Mouse (Mus musculus): ENCODE results near the gene Saal1. TPM values are rescaled to one million over a fixed set of nuclear protein-coding genes. Genes with fewer than 3 reads are reported as not detected.
"Not testable (repeated sequence)": the region's sequence is repeated elsewhere in the genome, so short reads cannot be mapped to it uniquely, and the experiment has no call there.

Gene Saal1
- polyA plus RNA-seq (2015; fragmentation: Nextera tagmentation; extraction: Ambion mirVana), result 27.3 and 28.9 TPM in 2 replicates

DNA sequence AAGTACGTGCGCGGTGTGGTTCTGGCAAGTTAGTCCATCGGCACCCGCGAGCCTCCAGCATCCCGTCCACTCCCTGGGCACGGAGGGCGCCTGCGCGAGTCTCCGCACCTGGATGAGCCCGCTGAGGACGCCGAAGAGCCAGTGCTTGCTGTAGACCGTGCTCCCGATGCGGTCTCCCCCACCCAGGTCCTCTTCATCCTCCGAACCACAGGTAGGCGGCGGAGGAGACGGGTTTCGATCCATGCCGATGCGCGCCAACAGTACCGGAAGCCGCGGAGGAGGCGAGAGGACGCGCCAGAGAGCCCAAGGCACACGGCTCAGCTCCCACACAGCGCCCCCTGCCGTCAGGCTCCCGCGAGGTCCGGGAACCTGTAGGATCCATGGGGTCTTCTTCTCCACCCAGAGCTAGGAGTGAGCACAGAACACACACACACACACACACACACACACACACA, at the start of gene Saal1:
Gene Saal1 (minus strand): TSS at position 291 of the 455 bp plus-strand sequence.
- ATAC-seq (ENCODE audit: insufficient number of reproducible peaks, low FRiP score, low TSS enrichment, low read depth), result peak; percentile 91
- no peaks in the 10 kb centered on the region for H3K9me3 ChIP-seq
- under 1% methylated on average over 38 of the region's 38 CpGs for WGBS
- peak within 1 kb of the TSS; percentile 90 for H3K27ac ChIP-seq
- H3K27me3 ChIP-seq, result no peaks in the 10 kb centered on the region
- peak within 1 kb of the TSS; percentile 74 for H3K4me3 ChIP-seq
- H3K9ac ChIP-seq, result peak within 1 kb of the TSS; percentile 70
- H3K4me1 ChIP-seq, result no peaks in the 10 kb centered on the region
- H3K4me2 ChIP-seq, result peak within 1 kb of the TSS; percentile 44
- H3K36me3 ChIP-seq, result peaks cover 25% of the 10 kb centered on the region

DNA sequence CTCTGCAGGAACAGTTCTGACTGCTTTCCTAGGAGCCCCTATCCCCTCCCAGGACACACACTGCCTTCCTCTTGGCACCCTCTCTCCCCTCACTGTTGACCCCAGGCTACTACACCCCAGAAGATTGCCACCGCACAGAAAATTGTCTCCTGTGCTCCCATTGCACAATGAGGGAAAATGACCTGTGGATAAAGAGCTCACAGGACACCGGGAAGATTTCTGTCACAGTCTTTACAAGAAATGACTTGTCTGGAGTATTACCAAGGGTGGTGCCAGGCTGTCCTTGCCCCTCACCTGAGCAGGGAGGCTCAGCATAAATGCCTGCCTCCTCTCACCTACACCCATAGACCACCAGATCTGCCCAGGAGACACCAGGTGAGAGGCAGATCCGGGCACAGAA, 41.0 kb upstream of the Saal1 start, which contains the start of gene Saa2:
Gene Saa2 (plus strand): TSS at position 301 of the 400 bp plus-strand sequence.
- no peak within 1 kb of the TSS for H3K27ac ChIP-seq
- no peaks in the 10 kb centered on the region for H3K27me3 ChIP-seq
- WGBS, result 57% methylated on average over 3 of the region's 3 CpGs

DNA sequence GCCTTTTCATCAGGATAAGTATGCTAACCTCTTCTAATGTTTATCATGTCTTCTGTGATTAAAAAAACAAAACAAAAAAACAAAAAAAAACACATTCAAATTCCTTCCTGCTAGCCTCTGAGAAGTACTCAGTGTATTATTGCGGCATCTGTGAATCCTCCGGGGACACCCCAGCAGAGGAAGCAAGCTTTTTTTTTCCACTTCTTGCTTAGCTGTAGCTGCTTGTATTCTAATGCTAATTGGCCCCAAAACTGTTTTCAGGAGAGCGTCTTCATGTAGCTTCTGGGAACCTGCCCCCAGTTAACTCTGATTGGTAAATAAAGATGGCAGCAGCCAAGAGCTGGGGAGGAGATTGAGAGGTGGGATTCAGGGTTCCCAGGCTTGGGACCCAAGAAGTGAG, 38.0 kb upstream of the Saal1 start:
- no peaks in the 10 kb centered on the region for H3K4me1 ChIP-seq
- WGBS, result 49% methylated on average over 3 of the region's 3 CpGs
- H3K27ac ChIP-seq, result no peak overlapping the region
- H3K4me2 ChIP-seq, result no peak overlapping the region
- H3K27me3 ChIP-seq, result no peaks in the 10 kb centered on the region
- ATAC-seq (ENCODE audit: insufficient number of reproducible peaks, low FRiP score, low TSS enrichment, low read depth), result no peak
- H3K36me3 ChIP-seq, result no peaks in the 10 kb centered on the region
- no peaks in the 10 kb centered on the region for H3K9me3 ChIP-seq
- H3K4me3 ChIP-seq, result no peak overlapping the region
- H3K9ac ChIP-seq, result no peak overlapping the region

More for the DNA sequence above, 41.0 kb upstream of the Saal1 start, which contains the start of gene Saa2:
- no peaks in the 10 kb centered on the region for H3K4me1 ChIP-seq
- ATAC-seq (ENCODE audit: insufficient number of reproducible peaks, low FRiP score, low TSS enrichment, low read depth), result no peak
- H3K9ac ChIP-seq, result no peak within 1 kb of the TSS
- H3K4me2 ChIP-seq, result no peak within 1 kb of the TSS
- H3K9me3 ChIP-seq, result no peaks in the 10 kb centered on the region
- H3K4me3 ChIP-seq, result no peak within 1 kb of the TSS
- no peaks in the 10 kb centered on the region for H3K36me3 ChIP-seq

DNA sequence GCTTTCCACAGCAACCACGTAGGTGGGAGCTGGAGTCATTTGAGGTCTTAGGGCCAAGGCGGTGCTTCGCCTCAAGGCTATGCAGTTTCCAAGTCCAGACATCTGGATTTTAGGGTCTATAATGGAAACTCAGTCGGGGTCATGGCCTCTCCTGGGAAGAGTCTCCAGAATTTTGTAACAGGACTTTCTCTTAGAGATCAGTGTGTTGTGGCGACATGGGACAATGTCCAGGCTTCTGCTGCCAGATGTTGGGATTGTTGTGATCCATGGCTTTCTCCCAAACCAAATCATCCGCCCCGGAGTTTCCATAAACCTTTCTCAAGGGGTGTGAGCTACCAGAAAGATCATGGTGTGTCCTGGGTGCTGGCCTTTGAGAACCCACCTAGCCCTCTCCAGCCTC, 35.9 kb upstream of the Saal1 start:
- no peak for ATAC-seq (ENCODE audit: insufficient number of reproducible peaks, low FRiP score, low TSS enrichment, low read depth)
- Histone ChIP-seq H3K9me3 (no peaks in the 10 kb centered on the region), H3K27ac (no peak overlapping the region), H3K4me1 (no peaks in the 10 kb centered on the region), H3K4me3 (no peak overlapping the region), H3K36me3 (no peaks in the 10 kb centered on the region), H3K27me3 (no peaks in the 10 kb centered on the region), H3K9ac (no peak overlapping the region), H3K4me2 (no peak overlapping the region)
- WGBS, result 50% methylated on average over 7 of the region's 7 CpGs

DNA sequence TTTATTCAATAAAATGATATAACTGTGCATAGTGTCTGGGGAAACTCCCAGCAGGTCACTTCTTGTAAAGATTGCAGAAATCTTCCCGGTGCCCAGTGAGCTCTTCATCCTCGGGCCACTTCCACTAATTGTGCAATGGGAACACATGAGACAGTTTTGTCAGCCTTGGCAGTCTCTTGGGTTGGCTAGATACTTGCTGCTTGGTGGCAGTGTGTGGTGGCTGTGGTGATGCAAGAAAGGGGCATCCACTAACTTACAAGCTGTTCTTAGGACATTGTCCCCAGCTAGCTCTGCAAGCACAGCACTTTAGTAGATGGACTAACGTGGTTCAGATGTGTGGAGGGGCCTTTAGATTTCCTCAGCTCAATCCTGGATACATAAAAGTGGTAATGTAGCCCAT, 35.3 kb upstream of the Saal1 start:
- Histone ChIP-seq H3K36me3 (no peaks in the 10 kb centered on the region), H3K27me3 (no peaks in the 10 kb centered on the region), H3K4me2 (no peak overlapping the region), H3K4me1 (no peaks in the 10 kb centered on the region), H3K27ac (no peak overlapping the region), H3K9ac (no peak overlapping the region), H3K4me3 (no peak overlapping the region), H3K9me3 (no peaks in the 10 kb centered on the region)
- no peak for ATAC-seq (ENCODE audit: insufficient number of reproducible peaks, low FRiP score, low TSS enrichment, low read depth)
- 63% methylated on average over 3 of the region's 3 CpGs for WGBS

DNA sequence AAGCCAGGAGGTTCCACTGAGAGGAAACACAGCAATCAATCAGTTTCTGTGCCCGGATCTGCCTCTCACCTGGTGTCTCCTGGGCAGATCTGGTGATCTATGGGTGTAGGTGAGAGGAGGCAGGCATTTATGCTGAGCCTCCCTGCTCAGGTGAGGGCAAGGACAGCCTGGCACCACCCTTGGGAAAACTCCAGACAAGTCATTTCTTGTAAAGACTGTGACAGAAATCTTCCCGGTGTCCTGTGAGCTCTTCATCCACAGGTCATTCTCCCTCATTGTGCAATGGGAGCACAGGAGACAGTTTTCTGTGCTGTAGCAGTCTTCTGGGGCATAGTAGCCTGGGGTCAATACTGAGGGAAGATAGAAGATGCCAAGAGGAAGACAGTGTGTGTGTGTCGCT, 32.4 kb upstream of the Saal1 start, which contains the start of gene Saa1:
Gene Saa1 (minus strand): TSS at position 101 of the 400 bp plus-strand sequence.
- ATAC-seq (ENCODE audit: insufficient number of reproducible peaks, low FRiP score, low TSS enrichment, low read depth); H3K4me2 ChIP-seq; H3K27ac ChIP-seq; H3K9ac ChIP-seq; H3K27me3 ChIP-seq; H3K36me3 ChIP-seq; H3K9me3 ChIP-seq; H3K4me3 ChIP-seq; H3K4me1 ChIP-seq: not testable (repeated sequence)
- WGBS, result 60% methylated on average over 3 of the region's 3 CpGs

DNA sequence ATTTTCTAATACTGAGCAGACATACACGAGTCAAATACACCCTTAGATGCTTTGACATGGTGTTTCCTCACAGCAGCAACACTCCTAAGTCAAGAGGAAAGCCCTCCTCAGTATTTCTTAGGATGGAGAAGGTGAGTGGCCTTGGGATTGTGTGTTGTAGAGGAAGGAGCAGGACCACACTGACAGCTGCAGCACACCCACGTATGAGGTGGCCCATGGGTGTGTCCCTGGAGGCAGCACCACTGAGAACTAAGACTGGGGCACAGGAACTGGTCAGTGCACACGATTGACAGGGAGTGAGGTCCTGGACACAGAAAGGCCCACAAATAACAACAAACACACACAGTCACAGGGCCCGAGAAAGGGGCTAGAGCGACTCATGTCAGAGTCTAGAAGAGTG, 29.6 kb upstream of the Saal1 start:
- WGBS, result 81% methylated on average over 5 of the region's 5 CpGs
- H3K4me3 ChIP-seq; H3K27ac ChIP-seq; H3K4me1 ChIP-seq; H3K9ac ChIP-seq; H3K4me2 ChIP-seq; H3K9me3 ChIP-seq; H3K36me3 ChIP-seq; ATAC-seq (ENCODE audit: insufficient number of reproducible peaks, low FRiP score, low TSS enrichment, low read depth); H3K27me3 ChIP-seq: not testable (repeated sequence)

DNA sequence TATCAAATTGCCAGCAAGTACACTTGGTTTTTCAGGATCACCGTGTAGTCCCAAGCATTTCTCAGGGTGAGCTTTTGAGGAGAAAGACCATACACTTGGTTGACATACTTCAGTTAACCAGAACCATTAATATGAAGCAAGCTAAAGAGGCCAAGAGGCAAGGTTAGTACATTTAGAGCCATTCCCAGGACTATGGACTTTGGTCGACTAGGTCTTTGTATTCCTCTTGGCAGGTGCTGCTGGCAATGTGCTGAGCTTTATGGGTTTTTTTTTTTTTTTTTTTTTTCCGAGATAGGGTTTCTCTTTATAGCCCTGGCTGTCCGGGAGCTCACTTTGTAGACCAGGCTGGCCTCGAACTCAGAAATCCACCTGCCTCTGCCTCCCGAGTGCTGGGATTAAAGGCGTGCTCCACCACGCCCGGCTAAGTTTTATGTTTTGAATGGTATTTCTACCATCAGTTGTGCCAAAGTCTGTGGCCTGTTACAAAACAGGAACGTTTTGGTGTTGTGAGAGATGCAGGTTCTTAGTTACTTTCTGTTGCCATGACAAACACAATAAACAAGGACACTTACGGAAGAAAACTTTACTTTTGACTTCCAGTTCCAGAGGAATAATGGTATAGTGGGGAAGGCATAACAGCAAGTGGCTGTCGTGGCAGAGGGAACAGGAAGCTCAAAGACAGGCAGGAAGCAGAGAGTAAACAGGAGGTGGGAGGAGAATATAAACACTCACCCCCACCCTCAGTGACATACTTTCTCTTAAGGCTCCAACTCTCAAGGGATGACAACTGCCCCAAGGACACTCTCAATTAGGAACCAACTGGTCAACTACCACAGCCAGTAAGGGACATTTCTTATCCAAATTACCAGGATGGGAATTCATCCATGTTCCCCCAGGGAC, 28.3 kb upstream of the Saal1 start:
- no peak for ATAC-seq (ENCODE audit: insufficient number of reproducible peaks, low FRiP score, low TSS enrichment, low read depth)
- Histone ChIP-seq H3K36me3 (no peaks in the 10 kb centered on the region), H3K9ac (no peak overlapping the region), H3K27ac (no peak overlapping the region), H3K4me2 (no peak overlapping the region), H3K9me3 (no peaks in the 10 kb centered on the region), H3K4me3 (no peak overlapping the region), H3K4me1 (no peaks in the 10 kb centered on the region), H3K27me3 (no peaks in the 10 kb centered on the region)
- 72% methylated on average over 12 of the region's 12 CpGs for WGBS

DNA sequence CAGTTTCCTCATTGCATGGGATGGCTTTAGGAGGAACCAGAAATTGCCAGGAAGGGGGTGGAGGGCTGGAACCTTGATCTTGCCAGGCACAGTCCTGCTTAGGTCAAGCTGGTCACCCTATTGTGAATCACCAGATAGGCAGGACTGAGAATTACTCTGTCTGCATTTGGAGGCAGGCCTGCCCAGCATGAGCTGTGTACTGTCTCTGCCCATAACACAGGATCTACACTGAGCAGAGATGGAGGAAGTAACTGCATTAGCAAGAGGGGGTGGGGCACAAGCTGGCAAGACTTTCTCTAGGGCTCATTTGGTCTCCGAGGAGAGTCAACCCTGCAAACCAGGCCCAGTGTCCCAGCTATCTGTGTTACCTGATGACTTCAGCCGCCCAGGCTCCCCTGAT, 24.5 kb upstream of the Saal1 start:
- H3K9me3 ChIP-seq, result no peaks in the 10 kb centered on the region
- 84% methylated on average over 2 of the region's 2 CpGs for WGBS
- H3K27me3 ChIP-seq, result no peaks in the 10 kb centered on the region
- H3K4me1 ChIP-seq, result no peaks in the 10 kb centered on the region
- no peak overlapping the region for H3K4me2 ChIP-seq
- no peak for ATAC-seq (ENCODE audit: insufficient number of reproducible peaks, low FRiP score, low TSS enrichment, low read depth)
- H3K27ac ChIP-seq, result no peak overlapping the region
- no peak overlapping the region for H3K4me3 ChIP-seq
- no peaks in the 10 kb centered on the region for H3K36me3 ChIP-seq
- no peak overlapping the region for H3K9ac ChIP-seq

DNA sequence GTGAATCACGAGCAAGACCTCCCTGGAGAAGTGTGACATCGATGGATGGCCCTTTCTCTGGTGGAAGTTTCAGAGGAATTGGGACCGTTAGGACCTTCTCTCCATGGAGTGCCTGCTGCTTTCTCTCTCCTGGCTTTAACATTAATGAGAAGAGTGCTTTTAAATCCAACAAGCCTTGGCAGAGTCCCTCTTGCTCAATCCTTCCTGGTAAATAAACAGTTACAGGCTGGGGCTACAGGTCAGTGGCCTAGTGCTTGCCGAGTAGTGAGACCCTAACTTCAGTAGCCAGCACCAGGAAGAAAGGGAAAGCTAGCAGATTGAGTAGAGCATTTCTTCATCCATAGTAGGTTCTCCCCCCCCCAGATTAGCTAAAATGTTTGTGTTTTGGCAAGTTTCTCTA, 22.0 kb upstream of the Saal1 start, which contains the start of gene Saa4:
Gene Saa4 (minus strand): TSS at position 146 of the 400 bp plus-strand sequence.
- Histone ChIP-seq H3K27me3 (no peaks in the 10 kb centered on the region), H3K27ac (no peak within 1 kb of the TSS), H3K4me2 (no peak within 1 kb of the TSS), H3K9ac (no peak within 1 kb of the TSS), H3K9me3 (no peaks in the 10 kb centered on the region), H3K4me1 (no peaks in the 10 kb centered on the region), H3K4me3 (no peak within 1 kb of the TSS), H3K36me3 (no peaks in the 10 kb centered on the region)
- no peak for ATAC-seq (ENCODE audit: insufficient number of reproducible peaks, low FRiP score, low TSS enrichment, low read depth)
- 68% methylated on average over 4 of the region's 4 CpGs for WGBS

DNA sequence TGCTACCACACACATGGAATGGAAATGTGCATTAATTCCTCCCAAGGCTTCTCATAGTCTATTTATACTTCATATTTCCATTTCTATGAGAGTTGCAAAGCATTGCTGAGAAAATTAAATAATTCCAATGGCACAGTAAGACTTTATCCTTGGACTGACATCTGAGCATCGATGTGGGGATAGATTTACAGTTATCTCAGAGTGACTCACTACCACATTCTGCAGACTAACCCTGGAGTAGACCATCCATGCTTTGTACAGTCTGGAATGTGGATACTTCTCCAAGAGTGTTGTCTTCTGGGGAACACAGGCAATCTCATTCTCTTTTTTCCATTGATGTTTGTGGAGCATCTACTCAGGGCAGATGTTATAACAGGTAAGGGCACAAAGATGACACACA, 17.1 kb upstream of the Saal1 start:
- ATAC-seq (ENCODE audit: insufficient number of reproducible peaks, low FRiP score, low TSS enrichment, low read depth), result no peak
- Histone ChIP-seq H3K9me3 (no peaks in the 10 kb centered on the region), H3K4me2 (no peak overlapping the region), H3K27ac (no peak overlapping the region), H3K36me3 (no peaks in the 10 kb centered on the region), H3K4me1 (no peaks in the 10 kb centered on the region), H3K27me3 (no peaks in the 10 kb centered on the region), H3K4me3 (no peak overlapping the region), H3K9ac (no peak overlapping the region)
- WGBS, result 85% methylated on average over 1 of the region's 1 CpGs

DNA sequence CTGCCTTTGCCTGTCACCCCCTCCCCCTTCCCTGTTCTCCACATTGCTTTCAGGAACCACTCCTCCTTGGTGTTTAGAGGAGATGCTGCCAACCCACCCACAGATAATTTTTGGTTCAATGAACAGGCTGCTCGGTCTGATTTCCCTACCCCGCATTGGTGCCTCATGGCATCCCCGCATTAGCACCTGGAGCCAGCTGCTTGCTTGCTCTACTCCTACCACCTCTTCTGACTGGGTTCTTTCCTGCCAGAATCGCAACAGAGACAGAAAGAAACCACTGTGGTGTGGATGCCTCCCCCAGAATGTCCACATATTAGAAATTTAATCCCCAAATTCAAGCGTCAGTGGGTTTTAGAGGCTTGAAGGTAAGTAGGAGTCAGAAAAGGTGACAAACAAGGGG, 13.9 kb upstream of the Saal1 start:
- H3K36me3 ChIP-seq, result no peaks in the 10 kb centered on the region
- no peak overlapping the region for H3K4me3 ChIP-seq
- no peaks in the 10 kb centered on the region for H3K27me3 ChIP-seq
- H3K4me2 ChIP-seq, result no peak overlapping the region
- ATAC-seq (ENCODE audit: insufficient number of reproducible peaks, low FRiP score, low TSS enrichment, low read depth), result no peak
- H3K9me3 ChIP-seq, result no peaks in the 10 kb centered on the region
- H3K9ac ChIP-seq, result no peak overlapping the region
- 73% methylated on average over 5 of the region's 5 CpGs for WGBS
- H3K27ac ChIP-seq, result no peak overlapping the region
- no peaks in the 10 kb centered on the region for H3K4me1 ChIP-seq
